Mouse (Mus musculus) megakaryocyte, embryonic 14.5 days (primary cell): ENCODE results near the gene Prkca. TPM values are rescaled to one million over a fixed set of nuclear protein-coding genes. Genes with fewer than 3 reads are reported as not detected.

Source experiments
- H3K27me3 ChIP-seq: replicated peaks from 2 replicates; pipeline ENCODE3; 2012; ENCODE audit warnings: inconsistent platforms
- H3K36me3 ChIP-seq: replicated peaks from 2 replicates; pipeline ENCODE3; 2012; ENCODE audit warnings: low read length, inconsistent platforms, mixed read lengths
- H3K4me1 ChIP-seq: 2 replicates; pipeline ENCODE4 v1.6.1; 2012; ENCODE audit warnings: inconsistent platforms
- H3K4me3 ChIP-seq: replicated peaks from 2 replicates; pipeline ENCODE3; 2012; ENCODE audit warnings: moderate library complexity, mild to moderate bottlenecking, inconsistent platforms
- H3K9me3 ChIP-seq: 2 replicates; pipeline ENCODE4 v1.6.1; 2012; ENCODE audit warnings: inconsistent platforms
- FLI1 ChIP-seq: IDR thresholded peaks from 2 replicates; pipeline ENCODE4 v1.6.1; 2012; ENCODE audit warnings: low read length, inconsistent platforms, mixed read lengths
- GATA1 ChIP-seq: IDR thresholded peaks from 3 replicates; pipeline ENCODE4 v1.6.1; 2012; ENCODE audit warnings: mixed read lengths, low read length, inconsistent platforms, borderline replicate concordance
- polyA plus RNA-seq: library from polyadenylated mRNA; stranded (reverse); fragments of >175 nt; gene quantifications from 2 replicates; pipeline ENCODE4 v1.2.3, GENCODE M21; 2012; ENCODE audit warnings: low replicate concordance; ENCODE audit not compliant: insufficient read depth

Gene Prkca
- polyA plus RNA-seq, 1 experiment: 36.2 TPM

GRCm38 (mm10) chr11:108230101-108230500, 113.6 kb downstream of the Prkca start:
- H3K4me3 ChIP-seq: no peak overlapping the region
- H3K9me3 ChIP-seq: no peaks in the 10 kb centered on the region
- no peak for TF ChIP-seq FLI1
- TF ChIP-seq GATA1: no peak
- H3K27me3 ChIP-seq: no peaks in the 10 kb centered on the region
- peaks cover 100% of the 10 kb centered on the region for H3K4me1 ChIP-seq
- peaks cover 91% of the 10 kb centered on the region for H3K36me3 ChIP-seq

- TF ChIP-seq GATA1: no peak
- TF ChIP-seq FLI1: no peak
- peaks cover 100% of the 10 kb centered on the region for H3K4me1 ChIP-seq
- H3K27me3 ChIP-seq: no peaks in the 10 kb centered on the region
- H3K4me3 ChIP-seq: peak overlapping the region; percentile 74
- H3K36me3 ChIP-seq: peaks cover 97% of the 10 kb centered on the region
- no peaks in the 10 kb centered on the region for H3K9me3 ChIP-seq
These were observed 114.4 kb downstream of the Prkca start for GRCm38 (mm10) chr11:108229176-108229946.

GRCm38 (mm10) chr11:108228497-108228896, 115.2 kb downstream of the Prkca start:
- Histone ChIP-seq H3K4me3 (no peak overlapping the region), H3K36me3 (peaks cover 97% of the 10 kb centered on the region), H3K4me1 (peaks cover 100% of the 10 kb centered on the region), H3K9me3 (no peaks in the 10 kb centered on the region), H3K27me3 (no peaks in the 10 kb centered on the region)
- TF ChIP-seq GATA1 (no peak), FLI1 (no peak)

DNA sequence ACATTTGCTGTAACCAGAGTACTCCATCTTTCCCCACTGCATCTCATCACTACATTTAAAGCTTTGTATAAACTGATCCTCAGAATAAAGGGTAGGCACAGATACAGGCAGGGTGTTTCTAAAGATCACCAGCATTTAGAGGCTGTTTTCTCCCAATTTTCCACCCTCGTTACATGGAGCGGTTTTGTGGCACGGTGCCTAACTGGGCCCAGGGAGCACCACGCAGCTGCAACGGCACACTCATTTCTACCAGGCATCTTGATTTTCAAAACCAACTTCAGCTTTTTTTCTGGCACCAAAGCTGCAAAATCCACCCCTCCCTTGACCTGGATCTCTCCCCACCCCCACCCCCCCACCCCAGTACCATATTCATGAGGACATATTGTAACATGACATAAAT, 117.5 kb downstream of the Prkca start:
- TF ChIP-seq GATA1 (no peak), FLI1 (no peak)
- Histone ChIP-seq H3K4me1 (peaks cover 100% of the 10 kb centered on the region), H3K4me3 (no peak overlapping the region), H3K27me3 (no peaks in the 10 kb centered on the region), H3K36me3 (peaks cover 96% of the 10 kb centered on the region), H3K9me3 (no peaks in the 10 kb centered on the region)

- Histone ChIP-seq H3K27me3 (no peaks in the 10 kb centered on the region), H3K4me3 (peak overlapping the region; percentile 78), H3K36me3 (peaks cover 96% of the 10 kb centered on the region), H3K9me3 (no peaks in the 10 kb centered on the region), H3K4me1 (peaks cover 100% of the 10 kb centered on the region)
- TF ChIP-seq FLI1 (no peak), GATA1 (no peak)
These were observed 119.3 kb downstream of the Prkca start for GRCm38 (mm10) chr11:108224233-108224973.

GRCm38 (mm10) chr11:108223613-108224232, 120.0 kb downstream of the Prkca start:
- peaks cover 98% of the 10 kb centered on the region for H3K4me1 ChIP-seq
- peak overlapping the region; percentile 87 for H3K4me3 ChIP-seq
- H3K9me3 ChIP-seq: no peaks in the 10 kb centered on the region
- no peaks in the 10 kb centered on the region for H3K27me3 ChIP-seq
- peaks cover 95% of the 10 kb centered on the region for H3K36me3 ChIP-seq
- TF ChIP-seq GATA1 (no peak), FLI1 (no peak)

GRCm38 (mm10) chr11:108223154-108223553, 120.6 kb downstream of the Prkca start:
- TF ChIP-seq FLI1 (no peak), GATA1 (no peak)
- H3K9me3 ChIP-seq: no peaks in the 10 kb centered on the region
- H3K27me3 ChIP-seq: no peaks in the 10 kb centered on the region
- H3K36me3 ChIP-seq: peaks cover 96% of the 10 kb centered on the region
- peak overlapping the region; percentile 87 for H3K4me3 ChIP-seq
- peaks cover 98% of the 10 kb centered on the region for H3K4me1 ChIP-seq

- H3K4me3 ChIP-seq: peak overlapping the region; percentile 87
These were observed 121.1 kb downstream of the Prkca start for GRCm38 (mm10) chr11:108222616-108223015.

DNA sequence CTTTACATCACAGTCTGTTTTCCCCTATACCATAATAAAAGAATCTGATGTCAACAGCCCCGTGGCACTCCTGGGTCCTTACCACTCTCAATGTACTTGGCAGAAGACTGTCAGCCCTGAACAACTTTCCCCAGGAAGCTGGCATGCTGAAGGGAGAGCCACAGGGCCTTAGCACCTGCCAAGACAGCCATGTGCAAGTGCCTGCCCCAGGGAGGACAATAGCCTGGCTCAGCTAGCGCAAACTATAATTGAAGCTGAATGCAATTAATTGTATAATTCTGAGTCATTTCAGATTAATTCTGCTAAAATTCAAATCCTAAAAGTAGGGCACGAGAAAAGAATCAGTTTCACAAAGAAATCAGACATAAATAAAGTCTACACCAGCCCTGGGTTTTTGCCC, 121.7 kb downstream of the Prkca start:
- peaks cover 98% of the 10 kb centered on the region for H3K4me1 ChIP-seq
- H3K36me3 ChIP-seq: peaks cover 92% of the 10 kb centered on the region
- H3K4me3 ChIP-seq: peak overlapping the region; percentile 87
- H3K27me3 ChIP-seq: no peaks in the 10 kb centered on the region
- no peaks in the 10 kb centered on the region for H3K9me3 ChIP-seq
- TF ChIP-seq FLI1 (no peak), GATA1 (no peak)

More at GRCm38 (mm10) chr11:108222616-108223015, 121.1 kb downstream of the Prkca start:
- Histone ChIP-seq H3K27me3 (no peaks in the 10 kb centered on the region), H3K4me1 (peaks cover 98% of the 10 kb centered on the region), H3K9me3 (no peaks in the 10 kb centered on the region), H3K36me3 (peaks cover 93% of the 10 kb centered on the region)
- TF ChIP-seq GATA1 (no peak), FLI1 (no peak)

DNA sequence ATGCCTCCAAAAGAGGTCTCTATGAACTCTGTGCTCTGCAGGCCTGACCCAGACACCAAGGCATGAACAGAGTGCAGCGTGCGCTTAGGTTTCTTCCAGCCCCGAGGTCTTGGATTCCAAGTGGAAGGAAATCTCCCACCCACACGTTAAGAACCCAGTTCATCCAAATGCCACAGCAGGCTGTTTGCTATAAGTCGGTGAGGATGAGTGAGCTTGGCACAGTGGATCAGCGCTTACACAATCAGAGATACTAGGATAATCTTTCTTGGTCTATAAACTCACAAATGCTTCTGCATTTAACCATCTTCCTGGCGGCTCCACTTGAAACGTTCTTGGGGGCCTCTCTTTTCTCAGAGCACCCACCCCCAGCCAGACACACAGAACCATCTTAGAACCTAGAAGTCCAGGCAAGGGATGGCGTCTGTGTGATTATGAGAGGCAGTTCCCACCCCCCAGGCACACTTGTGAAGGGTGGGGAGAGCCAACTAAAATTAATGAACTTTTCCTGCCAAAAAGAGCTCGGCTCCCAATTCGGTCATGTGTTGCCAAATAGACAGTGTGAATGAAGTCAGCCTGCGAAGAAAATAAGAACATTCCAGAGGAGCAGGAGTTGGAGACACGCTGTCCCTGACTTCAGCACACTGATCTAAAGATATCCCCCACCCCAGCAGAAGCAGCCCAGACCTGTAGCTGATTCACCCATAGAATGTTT, 122.4 kb downstream of the Prkca start:
- H3K27me3 ChIP-seq: no peaks in the 10 kb centered on the region
- TF ChIP-seq FLI1: no peak
- no peak for TF ChIP-seq GATA1
- H3K4me3 ChIP-seq: peak overlapping the region; percentile 26
- peaks cover 92% of the 10 kb centered on the region for H3K36me3 ChIP-seq
- no peaks in the 10 kb centered on the region for H3K9me3 ChIP-seq
- peaks cover 98% of the 10 kb centered on the region for H3K4me1 ChIP-seq
